Mouse (Mus musculus) CD4-positive naive resting alpha-beta T cell, adult 76 days (primary cell): ENCODE measurements around the gene Rpl36a-ps1. TPM values are rescaled to one million over a fixed set of nuclear protein-coding genes. Genes with fewer than 3 reads are reported as not detected.

Experiments used
- total RNA-seq: library from RNA; stranded (reverse); gene quantifications from one replicate; pipeline ENCODE4 v1.2.4, GENCODE M21; 2023

Gene Rpl36a-ps1
- 2.6 TPM for total RNA-seq

GRCm38 (mm10) chr14:98994218-98994617 is at the start of gene Rpl36a-ps1:
TSS of gene Rpl36a-ps1 (minus strand) at chr14:98994318.

Other genes with a start within 250 kb of the Rpl36a-ps1 start
- gene Mzt1, start 51.8 kb upstream of the Rpl36a-ps1 start, total RNA-seq = 37.0 TPM
- gene Bora, start 51.9 kb upstream of the Rpl36a-ps1 start, total RNA-seq = 14.0 TPM
- gene Pibf1, start 105.1 kb upstream of the Rpl36a-ps1 start, total RNA-seq = 24.1 TPM
- 28.1 TPM for gene Dis3, start 105.5 kb upstream of the Rpl36a-ps1 start, total RNA-seq